Mouse (Mus musculus) lung, postnatal 4 days (tissue): ENCODE measurements around the gene Pepd.
A peak's percentile ranks its signal among the peaks of the same experiment; 100 is the strongest.

Experiments
- DNase-seq, 2 experiments: peaks; one replicate each; pipeline ENCODE4 v3.0.0; 2021

Gene Pepd

DNA sequence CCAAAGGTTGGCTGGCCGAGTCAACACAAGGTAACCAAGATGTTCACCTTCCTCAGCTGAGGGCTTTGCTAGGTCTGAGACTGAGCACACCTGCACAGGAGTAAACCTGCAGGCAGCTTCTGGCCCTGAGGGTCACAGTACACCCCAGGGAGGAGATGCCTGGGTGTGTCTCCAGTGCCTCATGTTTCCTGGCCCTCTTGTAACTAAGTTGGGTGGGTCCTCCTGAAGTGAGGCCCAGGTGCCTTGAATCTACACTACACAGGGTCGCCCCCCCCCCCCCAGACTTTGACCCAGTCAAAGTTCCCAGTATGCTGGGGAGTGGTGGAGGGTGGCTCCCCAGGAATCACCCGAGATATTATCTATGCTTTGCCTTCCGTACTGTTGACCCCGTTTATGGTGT lies 117.0 kb downstream of the Pepd start:
- DNase-seq = peak in 1 of 2 experiments; percentile 14

- peak in 1 of 2 experiments; percentile 17 for DNase-seq
Measured at GRCm38 (mm10) chr7:35029648-35030047, 117.5 kb downstream of the Pepd start.

GRCm38 (mm10) chr7:35030567-35030966 lies 118.4 kb downstream of the Pepd start:
- DNase-seq = peak in 1 of 2 experiments; percentile 16

DNA sequence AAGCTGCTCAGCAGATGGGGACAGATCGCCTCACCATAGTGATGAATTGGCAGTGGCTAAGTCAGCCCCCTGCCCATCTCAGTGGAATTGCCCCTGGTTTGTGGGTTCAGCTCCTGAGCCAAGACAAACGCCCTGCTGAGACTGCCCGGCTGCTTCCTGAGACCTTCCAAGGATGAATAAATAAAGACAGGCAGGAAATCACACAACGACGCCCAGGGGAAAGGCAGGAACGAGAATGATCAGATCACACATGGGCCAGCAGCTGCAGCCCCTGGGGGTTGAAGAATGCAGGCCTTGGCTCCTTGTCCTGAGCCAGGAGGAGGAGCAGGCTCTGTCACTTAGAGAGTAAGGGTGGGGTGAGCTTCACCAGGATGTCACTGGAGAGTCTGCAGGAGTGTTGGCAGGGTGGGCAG lies 123.0 kb downstream of the Pepd start:
- peak; percentile 29 to 75 for DNase-seq

- DNase-seq = no peak
Measured at GRCm38 (mm10) chr7:35035565-35035964, 123.4 kb downstream of the Pepd start.

DNA sequence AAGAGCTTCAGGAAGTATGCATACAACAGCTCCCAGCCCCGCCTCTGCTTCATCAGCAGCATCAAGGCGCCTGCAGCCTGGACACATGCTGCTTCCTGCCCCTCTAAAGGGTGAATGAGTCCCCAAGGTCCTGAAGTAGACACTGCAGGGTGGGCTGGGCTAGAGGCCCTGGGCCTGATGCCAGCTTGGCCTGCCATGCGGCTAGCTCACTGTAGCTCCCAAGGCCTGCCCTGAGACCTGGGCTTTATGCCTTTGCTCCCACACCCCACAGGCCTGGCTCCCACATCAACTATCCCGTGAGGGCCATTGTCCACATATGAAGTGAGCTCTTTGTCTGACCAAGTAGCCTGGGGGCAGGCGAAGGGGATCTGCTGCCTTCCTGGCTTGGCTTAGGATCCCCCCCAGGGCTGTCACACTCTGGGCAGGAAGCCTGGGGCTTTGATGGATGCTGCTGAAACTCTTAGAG lies 124.1 kb downstream of the Pepd start:
- peak; percentile 62 to 86 for DNase-seq

- peak in 1 of 2 experiments; percentile 53 for DNase-seq
Measured at GRCm38 (mm10) chr7:35037408-35037807, 125.2 kb downstream of the Pepd start.

DNA sequence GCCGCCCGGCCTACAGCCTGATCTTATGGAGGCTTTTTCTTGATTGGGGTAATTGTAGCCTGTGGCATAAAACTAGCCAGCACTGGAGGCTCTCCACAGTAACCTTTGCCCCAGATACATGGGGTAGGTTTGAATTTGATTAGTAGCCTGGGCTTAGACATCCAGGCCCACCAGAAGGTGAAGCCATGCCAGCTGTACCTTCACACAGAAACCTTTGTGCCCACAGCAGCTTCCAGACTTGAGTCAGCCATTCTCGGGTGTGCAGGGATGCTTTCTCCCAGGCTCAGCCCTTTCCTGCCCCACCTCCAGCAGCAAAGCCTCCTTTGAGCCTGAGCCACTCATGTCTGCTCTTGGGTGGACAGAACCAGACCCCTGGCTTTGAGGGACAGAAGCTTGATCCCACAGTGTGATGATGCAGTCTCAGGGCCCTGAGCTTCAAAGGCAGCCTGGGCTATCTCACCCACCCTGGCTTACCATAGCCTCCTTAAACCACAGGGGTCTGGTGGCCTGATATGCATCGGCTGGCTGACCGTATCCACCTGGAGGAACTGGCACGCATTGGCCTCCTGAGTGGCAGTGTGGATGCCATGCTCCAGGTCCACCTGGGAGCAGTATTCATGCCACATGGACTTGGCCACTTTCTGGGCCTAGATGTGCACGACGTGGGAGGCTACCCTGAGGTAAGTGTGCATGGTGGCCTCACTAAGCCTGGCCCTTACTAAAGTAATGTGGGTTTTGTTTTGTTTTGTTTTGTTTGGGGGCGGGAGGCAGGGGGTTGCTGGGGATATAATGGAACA lies 128.2 kb downstream of the Pepd start:
- peak in 1 of 2 experiments; percentile 16 for DNase-seq

DNA sequence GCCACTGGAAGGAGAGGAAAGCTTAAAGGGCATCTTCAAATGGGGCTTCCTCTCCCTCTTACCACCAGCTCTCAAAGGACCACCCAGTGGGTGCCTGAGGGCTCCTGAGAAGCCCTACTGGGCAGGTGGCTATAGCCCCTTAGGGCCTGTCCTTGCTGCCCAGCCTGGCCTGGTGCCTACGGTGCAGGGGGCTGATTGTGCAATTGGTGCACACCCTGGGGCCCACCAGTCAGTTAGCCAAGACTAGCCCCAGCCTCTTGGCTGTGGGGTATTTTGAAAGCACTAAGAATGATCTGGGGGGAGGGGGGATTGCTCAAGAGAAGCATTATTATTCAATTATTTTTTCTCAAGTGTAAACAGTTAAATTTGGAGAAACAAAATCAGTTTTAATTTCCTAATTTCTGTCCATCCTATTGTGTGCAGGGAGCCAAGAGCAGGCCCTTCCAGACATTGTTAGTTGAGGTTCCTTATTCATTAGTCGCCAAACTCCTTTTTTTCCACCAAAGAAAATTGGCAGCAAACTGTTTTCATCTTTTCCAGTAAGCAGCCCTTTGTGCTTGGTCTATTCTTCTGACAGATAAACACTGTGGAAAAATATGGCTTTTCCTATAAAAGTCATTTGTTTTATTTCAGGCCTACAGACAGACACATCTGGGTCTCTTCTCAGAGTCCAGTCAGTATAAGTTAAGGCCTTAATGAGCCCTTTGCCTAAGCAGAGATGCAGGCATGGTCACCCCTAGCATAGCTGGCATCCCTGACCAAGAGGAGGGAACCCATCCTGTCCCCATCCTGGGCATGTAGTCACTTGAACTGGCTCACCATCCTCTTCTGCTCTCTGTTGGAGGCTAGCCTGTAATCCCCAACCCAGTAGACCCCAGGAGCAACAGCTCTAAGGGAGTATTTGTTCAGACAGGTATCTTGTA lies 129.4 kb downstream of the Pepd start:
- DNase-seq = peak; percentile 46 to 80

DNA sequence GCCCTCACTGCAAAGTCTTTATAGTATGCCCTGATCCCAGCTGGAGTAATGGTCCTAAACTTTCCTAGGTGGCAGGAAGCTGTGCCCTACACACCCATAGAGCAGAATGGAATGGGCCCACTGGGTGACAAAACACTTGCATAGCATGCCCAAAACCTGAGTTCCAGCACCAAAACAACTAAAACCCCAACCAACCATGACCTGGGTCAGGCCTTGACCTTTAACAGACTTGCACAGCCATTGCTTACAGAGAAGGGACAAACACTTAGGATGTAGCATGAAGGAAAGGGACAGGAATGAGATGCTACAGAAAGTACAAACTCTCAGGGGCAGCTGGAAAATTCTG lies 130.0 kb downstream of the Pepd start:
- DNase-seq = no peak

GRCm38 (mm10) chr7:35042759-35043217 lies 130.6 kb downstream of the Pepd start:
- DNase-seq = peak; percentile 40 to 74

GRCm38 (mm10) chr7:35043266-35043817 lies 131.2 kb downstream of the Pepd start:
- no peak for DNase-seq

GRCm38 (mm10) chr7:35044719-35045118 lies 132.5 kb downstream of the Pepd start:
- DNase-seq = no peak

GRCm38 (mm10) chr7:35046091-35046490 lies 133.9 kb downstream of the Pepd start:
- no peak for DNase-seq

DNA sequence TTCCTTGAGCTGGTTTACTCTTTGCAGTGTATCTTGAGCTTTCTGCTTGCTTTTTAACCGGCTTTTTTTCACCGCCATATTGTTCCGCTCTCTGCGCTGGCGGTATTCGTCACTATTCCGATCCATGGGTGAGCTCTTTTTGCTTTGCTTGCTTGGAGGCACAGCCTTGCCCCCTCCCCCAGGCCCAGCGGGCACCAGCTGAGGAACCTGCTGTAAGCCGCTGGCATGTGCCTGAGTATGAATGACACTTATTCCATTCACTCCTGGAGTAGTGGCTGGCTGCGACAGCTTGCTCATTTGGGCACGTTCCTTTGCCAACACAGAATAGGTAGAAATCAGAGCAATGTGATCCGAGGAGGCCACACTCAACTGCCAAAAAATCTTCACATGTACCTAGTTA lies 138.4 kb downstream of the Pepd start:
- DNase-seq = no peak

- no peak for DNase-seq
Measured at GRCm38 (mm10) chr7:35053161-35053560, 141.0 kb downstream of the Pepd start.

- no peak for DNase-seq
Measured at GRCm38 (mm10) chr7:35054286-35054685, 142.1 kb downstream of the Pepd start.

DNA sequence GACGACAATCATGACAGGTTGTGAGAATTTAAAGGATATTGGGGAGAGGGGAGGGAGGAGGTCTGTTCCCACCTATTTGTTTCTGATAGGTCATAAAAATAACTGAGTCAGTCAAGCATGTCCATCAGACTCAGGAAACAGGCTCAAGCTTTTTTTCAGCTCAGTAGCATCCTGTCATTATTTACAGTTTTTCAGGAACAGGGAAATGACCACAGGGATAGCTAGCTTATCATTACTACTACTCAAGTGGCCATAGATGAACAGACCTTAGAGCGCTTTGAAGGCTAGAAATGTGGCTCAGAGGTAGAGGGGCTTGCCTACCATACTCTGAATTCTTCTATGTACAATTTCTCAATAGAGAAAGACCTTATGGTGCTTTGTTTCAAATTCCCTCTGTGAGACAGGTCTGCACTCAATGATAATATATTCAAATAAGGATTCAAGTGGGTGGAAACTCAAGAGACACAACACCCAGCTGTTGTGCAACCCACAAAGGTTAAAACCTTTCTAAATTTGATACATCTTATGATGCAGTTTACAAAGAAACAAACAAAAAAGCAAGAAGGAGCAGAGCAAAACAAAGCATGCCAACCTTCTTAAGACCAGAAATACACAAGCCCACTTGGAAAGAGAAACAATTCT lies 142.9 kb downstream of the Pepd start:
- no peak for DNase-seq

- DNase-seq = no peak
Measured at GRCm38 (mm10) chr7:35055619-35056435, 143.6 kb downstream of the Pepd start.

GRCm38 (mm10) chr7:35056436-35056864 lies 144.3 kb downstream of the Pepd start, which contains the start of gene Cebpg:
Gene Cebpg (minus strand): TSS chr7:35056573.
- peak; percentile 98 to 99 for DNase-seq

DNA sequence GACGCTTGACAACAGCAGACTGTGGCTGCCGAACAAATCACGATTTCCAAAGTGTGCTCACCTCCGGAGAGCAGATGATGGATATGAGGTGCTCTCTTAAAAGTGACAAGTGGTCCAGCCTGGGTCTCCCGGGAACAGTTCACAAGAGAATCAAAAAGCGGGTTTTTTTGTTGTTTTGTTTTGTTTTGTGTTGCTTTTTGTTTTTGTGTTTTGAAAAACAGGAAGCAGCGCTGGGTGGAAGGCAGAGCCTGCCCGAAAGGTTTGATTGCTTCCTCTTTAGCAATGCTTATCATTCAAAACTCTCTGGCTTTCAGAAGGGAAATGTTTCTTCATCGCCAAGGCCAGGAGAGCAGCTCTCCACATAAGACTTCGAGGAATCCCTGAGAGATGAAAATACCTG lies 144.8 kb downstream of the Pepd start:
- no peak for DNase-seq

GRCm38 (mm10) chr7:35057569-35057968 lies 145.4 kb downstream of the Pepd start:
- DNase-seq = no peak
